Comparison of ENCODE assay signal across 7 mouse cellular contexts in genomic region chr9:67631741-67632243, GRCm38 (mm10).
DNase-seq lines count a peak whose midpoint lies in the region; ATAC-seq and TF ChIP-seq lines count a peak whose summit lies in the region.

No protein-coding gene starts in this region.

- no peaks in the 10 kb centered on the region for H3K9me3 ChIP-seq in lung, postnatal 0 days (ENCODE audit: low read length)
- H3K9me3 ChIP-seq in forebrain, embryonic 14.5 days (replicated peaks; ENCODE audit: control insufficient read depth, low read length): no peaks in the 10 kb centered on the region
- no peaks in the 10 kb centered on the region for H3K9me3 ChIP-seq in limb, embryonic 15.5 days

- no peak overlapping the region for H3K27ac ChIP-seq in lung, postnatal 0 days (ENCODE audit: low read length)
- H3K27ac ChIP-seq in forebrain, embryonic 14.5 days (ENCODE audit: low read depth, low read length): no peak overlapping the region
- no peak overlapping the region for H3K27ac ChIP-seq in limb, embryonic 15.5 days

- WGBS in lung, postnatal 0 days: 7% methylated on average over 6 of the region's 6 CpGs
- WGBS in forebrain, embryonic 14.5 days: 3% methylated on average over 6 of the region's 6 CpGs
- WGBS in limb, embryonic 15.5 days: 8% methylated on average over 6 of the region's 6 CpGs

- H3K4me2 ChIP-seq in lung, postnatal 0 days (replicated peaks; ENCODE audit: low read depth, low read length): peak overlapping the region; percentile 96; the same call in 1 of the 2 replicates
- H3K4me2 ChIP-seq in forebrain, embryonic 14.5 days (ENCODE audit: low read length): peak overlapping the region; percentile 99
- peak overlapping the region; percentile 96 for H3K4me2 ChIP-seq in limb, embryonic 15.5 days

- no peaks in the 10 kb centered on the region for H3K36me3 ChIP-seq in lung, postnatal 0 days (ENCODE audit: insufficient read depth, low read length)
- H3K36me3 ChIP-seq in forebrain, embryonic 14.5 days (ENCODE audit: control insufficient read depth, insufficient read depth, low read length): no peaks in the 10 kb centered on the region
- H3K36me3 ChIP-seq in limb, embryonic 15.5 days: no peaks in the 10 kb centered on the region

- ATAC-seq in lung, postnatal 0 days: no peak
- no peak for ATAC-seq in forebrain, embryonic 14.5 days
- ATAC-seq in limb, embryonic 15.5 days (ENCODE audit: insufficient number of reproducible peaks, low FRiP score, low TSS enrichment, low read depth): no peak

- H3K4me3 ChIP-seq in lung, postnatal 0 days (ENCODE audit: low read depth, low read length): no peak overlapping the region; the same call in 1 of the 2 replicates
- peak overlapping the region; percentile 69 for H3K4me3 ChIP-seq in forebrain, embryonic 14.5 days (ENCODE audit: low read depth, low read length)
- H3K4me3 ChIP-seq in limb, embryonic 15.5 days: peak overlapping the region; percentile 94

- no peak for TF ChIP-seq CTCF in lung, postnatal 0 days (IDR thresholded peaks at IDR 0.05)

- H3K27me3 ChIP-seq in lung, postnatal 0 days (replicated peaks; ENCODE audit: insufficient read depth, low read length): peaks cover 21% of the 10 kb centered on the region
- peaks cover 9% of the 10 kb centered on the region; the same call in 1 of the 2 replicates for H3K27me3 ChIP-seq in forebrain, embryonic 14.5 days (replicated peaks; ENCODE audit: control insufficient read depth, insufficient read depth, low read length)
- no peaks in the 10 kb centered on the region for H3K27me3 ChIP-seq in limb, embryonic 15.5 days

- TF ChIP-seq EP300 in lung, postnatal 0 days (IDR thresholded peaks at IDR 0.05): no peak

- H3K4me1 ChIP-seq in lung, postnatal 0 days (ENCODE audit: insufficient read depth, low read depth, low read length): peaks cover 7% of the 10 kb centered on the region; the same call in 1 of the 2 replicates
- peaks cover 12% of the 10 kb centered on the region for H3K4me1 ChIP-seq in forebrain, embryonic 14.5 days (ENCODE audit: control insufficient read depth, insufficient read depth, low read length)
- H3K4me1 ChIP-seq in limb, embryonic 15.5 days: peaks cover 23% of the 10 kb centered on the region

- DNase-seq in lung, postnatal 0 days (ENCODE audit: low spot score): no peak
- no peak for DNase-seq in lung, postnatal 25 days (ENCODE audit: low spot score)
- DNase-seq in forebrain, embryonic 14.5 days (ENCODE audit: low spot score): no peak
- DNase-seq in yolk sac, embryonic 10.5 days (ENCODE audit: low spot score): peak; percentile 40
- no peak for DNase-seq in left cerebral cortex, adult 8-10 months (ENCODE audit: low spot score in 2 of 2)
- no peak for DNase-seq in layer of hippocampus, adult 9-10 months (ENCODE audit: low spot score)

- no peak overlapping the region for H3K9ac ChIP-seq in lung, postnatal 0 days (replicated peaks; ENCODE audit: low read depth)
- peak overlapping the region; percentile 86 for H3K9ac ChIP-seq in forebrain, embryonic 14.5 days (ENCODE audit: low read length)
- no peak overlapping the region for H3K9ac ChIP-seq in limb, embryonic 15.5 days
